Mouse (Mus musculus) hindbrain, embryonic 13.5 days (tissue): Measurements from ENCODE around the gene Trir. TPM values are rescaled to one million over a fixed set of nuclear protein-coding genes. Genes with fewer than 3 reads are reported as not detected.

Experiments used
- ATAC-seq: fragments of 200-750 bp; cut with Nextera tagmentation; 2 replicates; pipeline ENCODE4 v1.8.0; 2017; ENCODE audit warnings: moderate TSS enrichment; ENCODE audit not compliant: low FRiP score
- H3K27ac ChIP-seq: fragments of 300-500 bp; sonication (generic); 2 replicates; pipeline ENCODE4 v1.5.1; 2015; ENCODE audit warnings: inconsistent platforms, mild to moderate bottlenecking, moderate library complexity
- H3K27me3 ChIP-seq: fragments of 300-500 bp; sonication (generic); 2 replicates; pipeline ENCODE4 v1.6.1; 2015; ENCODE audit warnings: mild to moderate bottlenecking, inconsistent platforms
- H3K36me3 ChIP-seq: fragments of 300-500 bp; sonication (generic); 2 replicates; pipeline ENCODE4 v1.6.1; 2015; ENCODE audit warnings: mild to moderate bottlenecking, inconsistent platforms
- H3K4me1 ChIP-seq: fragments of 300-500 bp; sonication (generic); replicated peaks from 2 replicates; pipeline ENCODE4 v1.6.1; 2015; ENCODE audit warnings: inconsistent platforms
- H3K4me2 ChIP-seq: fragments of 300-500 bp; sonication (generic); 2 replicates; pipeline ENCODE4 v1.6.1; 2015; ENCODE audit warnings: inconsistent platforms, mild to moderate bottlenecking, moderate library complexity
- H3K4me3 ChIP-seq: fragments of 300-500 bp; sonication (generic); 2 replicates; pipeline ENCODE4 v1.5.1; 2015; ENCODE audit warnings: mild to moderate bottlenecking, inconsistent platforms
- H3K9ac ChIP-seq: fragments of 300-500 bp; sonication (generic); 2 replicates; pipeline ENCODE4 v1.6.1; 2015; ENCODE audit warnings: mild to moderate bottlenecking, inconsistent platforms
- H3K9me3 ChIP-seq: fragments of 300-500 bp; sonication (generic); 2 replicates; pipeline ENCODE4 v1.6.1; 2016; ENCODE audit warnings: inconsistent platforms
- WGBS: fragments of 180-500 bp; shearing (Covaris S2); methylation state at CpG from one replicate; pipeline ENCODE4 v1.1.7; 2015; 5-methylcytosine and 5-hydroxymethylcytosine counted together
- polyA plus RNA-seq: library from polyadenylated mRNA; unstranded; fragments of >200 nt; fragmentation: Nextera tagmentation; extraction: Ambion mirVana; gene quantifications from 2 replicates; pipeline ENCODE4 v1.2.1, GENCODE M21; 2015

Gene Trir
- polyA plus RNA-seq, 1 experiment from 2014 or later: 141 TPM

DNA sequence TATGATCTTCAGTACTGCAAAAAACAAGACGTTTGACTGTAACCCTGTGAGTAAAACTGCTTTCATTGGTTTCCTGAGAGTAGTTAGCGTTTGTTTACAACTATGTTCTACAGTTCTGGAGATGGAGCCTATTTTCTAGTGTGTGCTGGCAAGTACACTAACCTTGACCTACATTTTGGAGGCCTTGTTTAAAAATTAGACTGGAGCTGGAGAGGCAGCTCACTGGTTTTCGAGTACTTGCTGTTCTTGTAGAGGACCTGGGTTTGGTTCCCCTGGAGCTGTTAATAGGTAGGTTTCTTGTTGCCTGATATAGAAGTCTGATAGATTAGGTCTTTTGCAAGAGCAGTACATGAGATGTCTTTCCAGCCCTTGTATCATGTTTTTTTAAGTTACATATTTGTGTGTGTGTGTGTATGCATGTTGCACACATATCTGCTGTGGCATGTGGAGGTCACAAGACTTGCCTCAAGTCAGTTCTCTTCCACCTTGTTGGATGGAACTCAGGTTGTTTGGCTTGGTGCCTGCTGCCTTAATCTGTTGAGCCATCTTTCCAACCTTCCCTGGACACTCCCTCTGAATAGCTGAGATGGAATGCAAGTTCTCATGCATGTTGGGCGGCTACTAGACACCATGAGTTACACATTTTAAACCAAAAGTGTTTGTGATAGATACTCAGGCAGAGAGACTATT lies 6.1 kb downstream of the Trir start:
- WGBS: 91% methylated on average over 4 of the region's 4 CpGs
- Histone ChIP-seq H3K9ac (no peak overlapping the region), H3K27me3 (no peaks in the 10 kb centered on the region), H3K4me2 (no peak overlapping the region), H3K9me3 (no peaks in the 10 kb centered on the region), H3K4me1 (peaks cover 31% of the 10 kb centered on the region), H3K4me3 (no peak overlapping the region), H3K36me3 (peaks cover 41% of the 10 kb centered on the region), H3K27ac (no peak overlapping the region)
- no peak for ATAC-seq

DNA sequence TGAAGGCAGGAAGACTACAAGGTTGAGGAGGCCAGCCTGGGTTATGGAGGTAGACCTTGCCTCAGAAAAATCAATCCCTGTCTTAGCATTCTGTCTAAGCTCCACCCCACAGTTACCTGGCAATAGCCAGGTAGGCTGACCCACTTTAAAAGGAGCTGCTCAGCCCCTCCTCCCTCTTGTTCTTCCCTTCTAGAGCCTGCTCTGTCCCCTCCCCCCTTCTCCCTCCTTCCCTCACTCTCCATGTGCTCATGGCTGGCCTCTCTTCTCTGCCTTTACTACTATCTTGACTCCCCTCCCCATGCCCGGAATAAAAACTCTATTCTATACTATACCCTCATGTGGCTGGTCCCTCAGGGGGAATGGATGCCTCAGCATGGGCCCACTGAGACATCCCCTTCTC lies 7.2 kb downstream of the Trir start:
- peaks cover 29% of the 10 kb centered on the region for H3K4me1 ChIP-seq
- no peaks in the 10 kb centered on the region for H3K27me3 ChIP-seq
- no peak overlapping the region for H3K4me3 ChIP-seq
- H3K27ac ChIP-seq: no peak overlapping the region
- H3K36me3 ChIP-seq: peaks cover 41% of the 10 kb centered on the region
- H3K4me2 ChIP-seq: no peak overlapping the region
- 55% methylated on average over 1 of the region's 1 CpGs for WGBS
- no peaks in the 10 kb centered on the region for H3K9me3 ChIP-seq
- ATAC-seq: no peak
- no peak overlapping the region for H3K9ac ChIP-seq

DNA sequence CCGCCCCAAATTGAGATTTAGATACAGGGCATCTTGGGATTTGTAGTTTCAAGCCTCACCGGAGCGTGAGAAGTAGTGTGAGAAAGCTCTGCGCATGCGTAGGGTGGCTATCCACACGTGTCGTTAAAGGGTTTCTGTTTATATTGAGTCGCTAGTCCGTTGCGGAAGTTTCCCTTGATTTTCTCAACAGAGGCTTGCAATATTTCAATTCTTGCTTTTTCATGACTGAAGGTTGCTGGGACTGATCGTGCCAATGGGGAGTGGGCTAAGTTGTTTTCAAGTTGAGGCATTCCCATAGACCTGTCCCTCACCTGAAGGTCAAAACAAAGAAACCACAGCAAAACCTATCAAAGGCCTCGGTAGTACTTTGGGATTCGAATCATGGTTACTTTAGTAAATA lies 8.1 kb downstream of the Trir start:
- no peak for ATAC-seq
- H3K36me3 ChIP-seq: peaks cover 34% of the 10 kb centered on the region
- H3K27me3 ChIP-seq: no peaks in the 10 kb centered on the region
- peak overlapping the region; percentile 76 for H3K4me2 ChIP-seq
- no peak overlapping the region for H3K27ac ChIP-seq
- 7% methylated on average over 13 of the region's 13 CpGs for WGBS
- H3K4me1 ChIP-seq: peaks cover 32% of the 10 kb centered on the region
- peak overlapping the region; percentile 82 for H3K4me3 ChIP-seq
- H3K9me3 ChIP-seq: no peaks in the 10 kb centered on the region
- peak overlapping the region; percentile 79 for H3K9ac ChIP-seq

DNA sequence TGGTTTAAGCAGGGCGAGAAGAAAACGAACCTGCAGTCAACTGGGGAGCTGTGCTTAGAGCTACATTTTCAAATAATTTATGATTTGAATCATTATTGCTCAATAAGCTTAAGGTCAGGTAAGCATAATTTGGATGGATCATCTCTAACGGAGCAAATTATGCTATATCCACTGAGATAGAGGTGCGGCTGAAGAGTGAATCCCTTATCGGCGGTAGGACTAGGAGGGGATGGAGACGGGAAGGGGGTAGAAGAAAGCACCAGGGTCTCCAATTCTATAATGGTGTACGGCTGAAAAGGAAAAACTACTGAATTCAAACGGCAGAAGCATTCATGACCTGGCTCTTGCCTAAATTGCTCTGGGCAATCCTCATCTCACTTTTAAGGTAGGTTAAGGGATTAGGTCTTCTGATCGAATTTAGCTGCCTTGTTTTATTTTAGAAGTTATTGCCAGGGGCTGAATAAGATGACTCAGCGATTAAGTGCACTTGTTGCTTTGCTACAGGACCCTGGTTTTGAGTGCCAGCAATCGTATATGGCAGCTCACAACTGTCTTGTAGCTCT lies 8.6 kb downstream of the Trir start:
- Histone ChIP-seq H3K9ac (peak overlapping the region; percentile 79), H3K4me1 (peaks cover 32% of the 10 kb centered on the region), H3K27me3 (no peaks in the 10 kb centered on the region), H3K36me3 (peaks cover 31% of the 10 kb centered on the region), H3K4me3 (peak overlapping the region; percentile 82), H3K9me3 (no peaks in the 10 kb centered on the region), H3K4me2 (peak overlapping the region; percentile 76), H3K27ac (0 out of 2 replicates have a peak overlapping the region, but pooled peaks have one; percentile 87)
- ATAC-seq: no peak
- WGBS: 6% methylated on average over 12 of the region's 12 CpGs

DNA sequence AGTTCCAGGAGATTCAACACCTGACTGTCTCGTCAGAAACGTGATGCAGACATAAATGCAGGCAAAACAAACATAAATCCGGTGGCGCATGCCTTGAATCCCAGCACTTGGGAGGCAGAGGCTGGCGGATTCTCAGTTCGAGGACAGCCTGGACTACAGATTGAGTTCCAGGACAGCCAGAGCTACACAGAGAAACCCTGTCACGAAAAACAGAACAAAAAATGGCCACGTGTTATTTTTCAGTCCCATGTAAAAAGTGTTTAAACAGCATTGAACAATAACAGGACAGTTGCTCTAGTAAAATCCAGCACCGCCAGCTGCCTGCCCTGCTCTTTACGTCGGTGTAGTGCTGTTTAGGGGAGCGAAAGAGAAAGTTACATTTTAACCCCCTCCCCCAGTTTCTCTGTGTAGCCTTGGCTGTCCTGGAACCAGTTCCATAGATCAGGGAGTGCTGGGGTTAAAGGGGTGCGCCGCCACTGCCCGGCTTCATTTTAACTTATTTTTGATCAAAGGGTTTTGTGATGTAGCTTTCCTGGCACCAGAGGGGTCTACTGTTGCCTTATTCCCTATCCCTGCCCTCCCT lies 9.2 kb downstream of the Trir start:
- Histone ChIP-seq H3K27ac (peak overlapping the region; percentile 87), H3K36me3 (peaks cover 32% of the 10 kb centered on the region), H3K27me3 (no peaks in the 10 kb centered on the region), H3K4me3 (peak overlapping the region; percentile 82), H3K9ac (peak overlapping the region; percentile 79), H3K4me2 (peak overlapping the region; percentile 76), H3K4me1 (peaks cover 32% of the 10 kb centered on the region), H3K9me3 (no peaks in the 10 kb centered on the region)
- WGBS: 2% methylated on average over 15 of the region's 15 CpGs
- ATAC-seq: peak; percentile 0

DNA sequence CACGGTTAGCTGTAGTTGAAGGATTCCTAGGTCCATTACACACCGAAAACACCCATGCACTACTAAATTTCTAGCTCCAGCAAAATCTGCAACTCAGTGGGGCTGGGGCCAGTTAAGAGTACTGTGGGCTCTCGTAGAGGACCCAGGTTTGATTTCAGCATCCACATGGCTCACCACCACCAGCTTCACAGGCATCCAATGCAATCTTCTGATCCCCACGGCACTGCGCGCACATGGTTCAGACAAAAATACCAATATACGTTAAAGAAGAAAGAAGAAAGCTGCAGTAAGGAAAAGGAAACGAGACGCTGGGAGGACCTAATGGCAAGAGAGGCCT lies 9.7 kb downstream of the Trir start:
- WGBS: 0% methylated on average over 9 of the region's 9 CpGs
- Histone ChIP-seq H3K9me3 (no peaks in the 10 kb centered on the region), H3K4me1 (peaks cover 32% of the 10 kb centered on the region), H3K4me3 (peak overlapping the region; percentile 82), H3K27ac (peak overlapping the region; percentile 87), H3K4me2 (peak overlapping the region; percentile 76), H3K27me3 (no peaks in the 10 kb centered on the region), H3K36me3 (peaks cover 33% of the 10 kb centered on the region), H3K9ac (peak overlapping the region; percentile 79)
- ATAC-seq: peak; percentile 43

DNA sequence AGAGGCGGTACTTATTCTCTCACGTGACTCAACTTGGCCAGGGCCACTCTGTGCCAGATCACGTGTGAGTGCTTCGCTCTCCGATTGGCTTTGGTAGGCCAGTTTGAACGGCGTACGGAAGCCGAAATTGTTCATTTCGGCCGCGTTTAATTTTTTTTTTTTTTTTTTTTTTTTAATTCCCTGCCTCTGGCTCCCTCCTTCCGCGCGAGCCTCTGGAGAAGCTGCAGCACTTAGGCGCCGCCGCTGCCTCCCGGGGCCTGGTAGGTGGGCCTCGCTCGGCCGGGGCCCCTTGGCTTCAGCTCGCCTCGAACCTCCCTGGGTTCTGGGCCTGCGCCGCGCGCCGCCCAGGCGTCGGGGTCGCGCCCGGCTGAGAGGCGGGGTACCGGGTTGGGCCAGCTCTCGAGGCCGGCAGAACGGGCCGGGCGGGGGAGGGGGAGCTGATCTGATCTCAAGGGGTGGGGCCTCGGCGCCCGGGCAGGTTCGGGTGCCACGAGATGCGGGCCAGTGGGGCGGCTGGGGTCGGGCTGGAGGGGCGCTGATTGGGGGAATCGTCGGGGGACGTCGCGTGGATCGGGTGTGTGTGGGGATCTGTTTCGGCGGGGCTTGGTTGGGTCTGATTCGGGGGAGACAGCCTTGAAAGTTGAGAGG lies 10.2 kb downstream of the Trir start, which contains the start of gene Tnpo2:
Gene Tnpo2 (plus strand): TSS at position 198 of the 648 bp plus-strand sequence.
- Histone ChIP-seq H3K4me2 (peak within 1 kb of the TSS; percentile 97), H3K27ac (peak within 1 kb of the TSS; percentile 99), H3K4me3 (peak within 1 kb of the TSS; percentile 82), H3K27me3 (no peaks in the 10 kb centered on the region), H3K9ac (peak within 1 kb of the TSS; percentile 95), H3K4me1 (peaks cover 32% of the 10 kb centered on the region), H3K36me3 (peaks cover 32% of the 10 kb centered on the region), H3K9me3 (no peaks in the 10 kb centered on the region)
- under 1% methylated on average over 58 of the region's 59 CpGs for WGBS
- ATAC-seq: peak; percentile 93

DNA sequence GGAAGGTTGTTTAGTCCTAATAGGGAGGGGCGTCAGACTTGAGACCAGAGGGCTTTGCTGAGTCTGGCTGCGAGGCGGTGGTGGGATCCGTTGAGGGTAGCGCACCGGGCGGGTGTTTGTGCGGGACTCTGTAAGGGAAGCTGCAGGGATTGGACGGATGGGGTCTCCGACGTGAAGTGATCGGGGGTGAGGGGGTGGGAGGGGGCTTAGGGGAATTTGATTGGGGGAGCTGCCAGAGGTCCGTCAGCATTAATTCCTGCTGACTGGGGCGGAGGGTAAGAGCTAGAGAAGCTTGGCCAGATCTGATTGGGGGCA lies 10.7 kb downstream of the Trir start:
- H3K9me3 ChIP-seq: no peaks in the 10 kb centered on the region
- WGBS: under 1% methylated on average over 14 of the region's 14 CpGs
- H3K27ac ChIP-seq: peak overlapping the region; percentile 99
- ATAC-seq: peak; percentile 71
- H3K4me3 ChIP-seq: peak overlapping the region; percentile 82
- H3K36me3 ChIP-seq: peaks cover 32% of the 10 kb centered on the region
- peak overlapping the region; percentile 95 for H3K9ac ChIP-seq
- H3K4me2 ChIP-seq: peak overlapping the region; percentile 97
- H3K4me1 ChIP-seq: peaks cover 32% of the 10 kb centered on the region
- H3K27me3 ChIP-seq: no peaks in the 10 kb centered on the region

DNA sequence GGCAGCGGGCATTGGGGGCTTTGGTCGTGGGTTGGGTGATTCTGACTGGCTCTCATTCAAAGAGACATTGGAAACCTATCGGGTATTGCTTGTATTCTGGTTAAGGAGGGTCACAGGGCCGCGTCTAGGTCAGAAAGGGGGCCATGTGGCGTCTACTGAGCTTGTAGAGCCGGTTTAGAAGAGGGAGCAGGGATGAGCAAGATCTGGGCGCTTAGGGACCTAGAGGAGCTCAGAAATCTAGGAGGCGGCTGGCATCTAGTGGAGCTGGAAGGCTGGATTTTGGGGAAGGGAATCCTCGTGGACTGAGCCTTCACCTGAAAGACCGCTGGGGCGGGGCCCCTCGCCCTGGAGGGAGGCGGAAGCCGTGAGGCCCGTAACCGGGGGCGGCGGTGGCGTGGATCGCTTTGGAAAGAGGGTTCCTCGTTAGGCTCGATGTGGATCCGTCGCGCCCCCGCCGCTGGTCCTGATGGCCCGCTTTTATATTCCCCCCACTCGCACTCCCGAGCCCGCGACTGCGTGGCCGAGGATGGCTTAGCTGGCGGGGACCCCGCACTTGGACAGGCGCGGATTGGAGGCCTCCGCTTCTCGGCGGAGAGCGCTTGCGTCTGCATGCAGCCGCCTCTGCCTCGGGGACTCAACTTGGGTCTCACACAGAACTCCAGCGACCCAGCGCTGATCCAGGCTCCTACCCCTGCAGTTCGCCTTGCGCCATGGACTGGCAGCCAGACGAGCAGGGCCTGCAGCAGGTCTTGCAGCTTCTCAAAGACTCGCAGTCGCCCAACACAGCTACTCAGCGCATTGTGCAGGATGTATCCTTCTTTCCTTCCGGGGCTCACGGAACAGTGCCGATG lies 11.3 kb downstream of the Trir start:
- Histone ChIP-seq H3K36me3 (peaks cover 31% of the 10 kb centered on the region), H3K4me1 (peaks cover 32% of the 10 kb centered on the region), H3K27ac (peak overlapping the region; percentile 99), H3K9ac (peak overlapping the region; percentile 95), H3K4me2 (peak overlapping the region; percentile 97), H3K4me3 (peak overlapping the region; percentile 82), H3K27me3 (no peaks in the 10 kb centered on the region), H3K9me3 (no peaks in the 10 kb centered on the region)
- peak; percentile 10; the same call in 1 of the 2 replicates for ATAC-seq
- under 1% methylated on average over 47 of the region's 57 CpGs for WGBS

DNA sequence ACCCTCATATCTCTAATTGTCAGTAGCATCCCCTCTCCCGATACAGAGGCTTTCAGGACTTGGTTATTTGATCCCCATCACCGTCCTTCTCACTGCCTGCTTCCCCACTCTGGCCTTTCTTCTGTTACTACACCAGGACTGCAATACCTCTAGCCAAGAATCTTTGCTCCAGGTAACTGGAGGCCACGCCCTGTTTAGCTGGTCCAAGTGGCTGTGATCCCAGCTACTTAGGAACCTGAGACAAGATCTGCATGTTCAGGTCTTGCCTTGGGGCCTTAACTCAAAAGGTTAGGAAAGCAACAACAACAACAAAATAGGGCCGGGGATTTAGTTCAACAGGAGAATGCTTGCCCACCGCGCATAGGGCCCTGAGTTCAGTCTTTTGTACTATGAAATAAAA lies 17.0 kb downstream of the Trir start:
- no peak for ATAC-seq
- Histone ChIP-seq H3K27me3 (no peaks in the 10 kb centered on the region), H3K4me1 (peaks cover 10% of the 10 kb centered on the region), H3K9ac (no peak overlapping the region), H3K9me3 (no peaks in the 10 kb centered on the region), H3K4me3 (no peak overlapping the region), H3K36me3 (peaks cover 82% of the 10 kb centered on the region), H3K27ac (no peak overlapping the region), H3K4me2 (no peak overlapping the region)
- 97% methylated on average over 6 of the region's 6 CpGs for whole genome bisulfite sequencing

DNA sequence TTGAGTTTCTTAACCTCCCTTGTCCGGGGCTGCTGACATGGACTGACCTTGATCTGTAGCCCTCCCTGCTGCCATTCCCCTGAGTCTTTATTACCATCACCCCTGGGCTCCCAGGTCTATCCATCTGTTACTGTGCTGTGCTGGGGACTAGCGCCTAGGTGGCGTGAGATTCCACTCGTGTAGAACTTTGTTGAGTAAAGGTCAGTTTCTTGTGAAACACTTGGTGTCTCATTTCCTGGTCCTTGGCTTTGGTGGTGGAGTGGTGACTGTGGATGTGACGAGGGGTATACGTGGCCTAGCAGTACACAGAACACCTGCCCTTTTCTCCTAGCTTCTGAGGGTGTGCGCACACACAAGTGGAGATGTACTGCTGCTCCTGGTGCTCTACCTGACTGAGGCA lies 30.7 kb downstream of the Trir start:
- Histone ChIP-seq H3K27ac (no peak overlapping the region), H3K4me2 (no peak overlapping the region), H3K4me1 (peaks cover 22% of the 10 kb centered on the region), H3K27me3 (no peaks in the 10 kb centered on the region), H3K4me3 (no peak overlapping the region), H3K9me3 (no peaks in the 10 kb centered on the region), H3K9ac (no peak overlapping the region), H3K36me3 (peaks cover 57% of the 10 kb centered on the region)
- 87% methylated on average over 7 of the region's 7 CpGs for WGBS
- no peak for ATAC-seq
